Mouse (Mus musculus) naive thymus-derived CD4-positive, alpha-beta T cell, adult 5 months (primary cell): ENCODE measurements around the gene Rcan3. TPM values are rescaled to one million over a fixed set of nuclear protein-coding genes. Genes with fewer than 3 reads are reported as not detected.

Source experiments
- polyA plus RNA-seq: library from polyadenylated mRNA; unstranded; fragments of 100-300 nt; shearing (Covaris generic); gene quantifications from one replicate; pipeline ENCODE4 v1.2.1, GENCODE M21; 2017

Rcan3 gene
- polyA plus RNA-seq, result 81.0 TPM

DNA sequence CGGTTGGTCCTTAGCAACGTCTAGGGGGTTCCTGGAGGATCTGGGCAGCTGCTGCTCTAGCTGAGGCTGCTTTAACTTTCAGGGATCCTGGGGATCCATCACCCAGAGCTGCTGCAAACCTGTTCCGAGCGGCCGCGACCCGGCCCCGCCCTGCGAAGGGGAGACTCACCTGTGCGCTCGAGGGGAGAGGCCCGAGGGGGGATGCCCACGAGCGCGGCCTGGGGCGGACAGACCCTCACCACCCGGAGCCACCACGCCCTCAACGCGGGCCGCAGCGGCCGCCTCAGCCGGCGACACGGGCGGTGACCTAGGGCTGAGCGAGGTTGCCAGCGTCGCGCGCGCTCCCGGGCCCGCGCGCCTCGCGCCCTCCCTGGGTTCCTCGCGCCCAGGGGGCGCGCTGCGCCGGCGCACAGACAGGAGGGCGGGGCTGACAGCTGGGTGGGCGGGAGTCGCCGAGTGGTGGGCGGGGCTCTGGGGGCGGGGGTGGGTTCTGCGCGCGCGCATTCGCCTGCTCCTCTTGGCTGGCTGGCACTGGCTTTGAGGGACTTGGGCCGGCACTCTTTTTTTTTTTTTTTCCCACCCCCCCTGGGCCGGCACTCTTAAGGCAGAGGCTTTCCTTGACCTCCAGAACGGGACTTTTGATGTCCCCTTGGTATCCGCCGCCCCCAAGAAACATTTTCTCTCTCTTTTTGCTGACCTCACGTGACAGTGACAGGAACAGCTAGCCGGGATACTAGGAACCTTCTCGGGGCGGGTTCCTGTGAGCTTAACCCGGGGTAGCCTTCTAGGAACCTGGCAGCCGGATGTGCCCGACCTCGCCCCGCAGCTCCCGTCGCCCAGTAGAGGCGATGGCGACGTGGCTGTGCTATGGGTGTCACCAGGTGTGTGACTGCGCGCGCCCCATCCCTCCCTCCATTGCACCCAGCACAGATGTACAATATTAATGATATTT is at the start of gene Rcan3:
Gene Rcan3, minus strand, starts transcription at position 411 of the 952 bp plus-strand sequence.

GRCm38 (mm10) chr4:135397991-135398390 is 35.7 kb downstream of the Rcan3 start, which contains the start of gene Ncmap:
Gene Ncmap, minus strand, starts transcription at chr4:135398227.

Other genes starting within 250 kb of the Rcan3 start
- 37.7 TPM for gene Clic4, start 161.0 kb downstream of the Rcan3 start, polyA plus RNA-seq
- gene Srrm1, start 80.5 kb downstream of the Rcan3 start, polyA plus RNA-seq, result 249 TPM
- gene Ncmap, start 35.6 kb downstream of the Rcan3 start, polyA plus RNA-seq, result 4.1 TPM
- 0.29 TPM for gene Stpg1, start 60.9 kb upstream of the Rcan3 start, polyA plus RNA-seq
- gene Nipal3, start 61.2 kb upstream of the Rcan3 start, polyA plus RNA-seq, result 15.3 TPM
- not detected for gene Grhl3, start 139.8 kb upstream of the Rcan3 start, polyA plus RNA-seq